Mouse (Mus musculus): Measurements from ENCODE around the gene Pgam2. TPM values are rescaled to one million over a fixed set of nuclear protein-coding genes. Genes with fewer than 3 reads are reported as not detected.

Pgam2 gene
- 11.1 and 38.2 TPM in 2 replicates for polyA plus RNA-seq (2012; rRNA removed)

- TF ChIP-seq POLR2A (IDR thresholded peaks at IDR 0.05; ENCODE audit: control insufficient read depth, extremely low read depth, insufficient read depth, low read length, poor library complexity) (no peak), CTCF (IDR thresholded peaks at IDR 0.05; ENCODE audit: borderline replicate concordance, control insufficient read depth, extremely low read depth, insufficient read depth, low read length, poor library complexity) (no peak)
- WGBS, result 20% methylated on average over 8 of the region's 8 CpGs
- Histone ChIP-seq H3K27ac (ENCODE audit: control insufficient read depth, insufficient read depth, low read length) (no peak within 1 kb of the TSS), H3K36me3 (ENCODE audit: control insufficient read depth, insufficient read depth, low read length) (peaks cover 21% of the 10 kb centered on the region), H3K4me3 (ENCODE audit: control insufficient read depth, insufficient read depth, low read length) (no peak within 1 kb of the TSS), H3K4me1 (replicated peaks; ENCODE audit: control insufficient read depth, insufficient read depth, low read length) (peaks cover 14% of the 10 kb centered on the region), H3K27me3 (ENCODE audit: control insufficient read depth, insufficient read depth, low read length) (no peaks in the 10 kb centered on the region)
- DNase-seq, result no peak
Observed at GRCm38 (mm10) chr11:5803551-5803981, at the start of gene Pgam2. TSS of gene Pgam2 (minus strand) at chr11:5803733.

- TF ChIP-seq CTCF (IDR thresholded peaks at IDR 0.05; ENCODE audit: borderline replicate concordance, control insufficient read depth, extremely low read depth, insufficient read depth, low read length, poor library complexity) (no peak), POLR2A (IDR thresholded peaks at IDR 0.05; ENCODE audit: control insufficient read depth, extremely low read depth, insufficient read depth, low read length, poor library complexity) (no peak)
- no peak for DNase-seq
- H3K27me3 ChIP-seq (ENCODE audit: control insufficient read depth, insufficient read depth, low read length), result no peaks in the 10 kb centered on the region
- H3K36me3 ChIP-seq (ENCODE audit: control insufficient read depth, insufficient read depth, low read length), result no peaks in the 10 kb centered on the region
- peaks cover 37% of the 10 kb centered on the region for H3K4me1 ChIP-seq (replicated peaks; ENCODE audit: control insufficient read depth, insufficient read depth, low read length)
- H3K4me3 ChIP-seq (ENCODE audit: control insufficient read depth, insufficient read depth, low read length), result no peak overlapping the region
- H3K27ac ChIP-seq (ENCODE audit: control insufficient read depth, insufficient read depth, low read length), result peak overlapping the region; percentile 100
- WGBS, result 89% methylated on average over 1 of the region's 1 CpGs
Observed at GRCm38 (mm10) chr11:5852314-5852713, 48.8 kb upstream of the Pgam2 start.

- Histone ChIP-seq H3K27ac (ENCODE audit: control insufficient read depth, insufficient read depth, low read length) (peak overlapping the region; percentile 100), H3K36me3 (ENCODE audit: control insufficient read depth, insufficient read depth, low read length) (no peaks in the 10 kb centered on the region), H3K4me1 (replicated peaks; ENCODE audit: control insufficient read depth, insufficient read depth, low read length) (peaks cover 39% of the 10 kb centered on the region), H3K27me3 (ENCODE audit: control insufficient read depth, insufficient read depth, low read length) (no peaks in the 10 kb centered on the region), H3K4me3 (ENCODE audit: control insufficient read depth, insufficient read depth, low read length) (no peak overlapping the region)
- DNase-seq, result peak; percentile 53
- TF ChIP-seq POLR2A (IDR thresholded peaks at IDR 0.05; ENCODE audit: control insufficient read depth, extremely low read depth, insufficient read depth, low read length, poor library complexity) (no peak), CTCF (IDR thresholded peaks at IDR 0.05; ENCODE audit: borderline replicate concordance, control insufficient read depth, extremely low read depth, insufficient read depth, low read length, poor library complexity) (no peak)
- WGBS, result 37% methylated on average over 4 of the region's 4 CpGs
Observed at GRCm38 (mm10) chr11:5851021-5851736, 47.6 kb upstream of the Pgam2 start.

- WGBS, result 57% methylated on average over 5 of the region's 5 CpGs
- H3K36me3 ChIP-seq (ENCODE audit: control insufficient read depth, insufficient read depth, low read length), result no peaks in the 10 kb centered on the region
- peaks cover 39% of the 10 kb centered on the region for H3K4me1 ChIP-seq (replicated peaks; ENCODE audit: control insufficient read depth, insufficient read depth, low read length)
- peak overlapping the region; percentile 100; the same call in 1 of the 2 replicates for H3K27ac ChIP-seq (ENCODE audit: control insufficient read depth, insufficient read depth, low read length)
- no peaks in the 10 kb centered on the region for H3K27me3 ChIP-seq (ENCODE audit: control insufficient read depth, insufficient read depth, low read length)
- peak; percentile 26 for DNase-seq
- TF ChIP-seq CTCF (IDR thresholded peaks at IDR 0.05; ENCODE audit: borderline replicate concordance, control insufficient read depth, extremely low read depth, insufficient read depth, low read length, poor library complexity) (no peak), POLR2A (IDR thresholded peaks at IDR 0.05; ENCODE audit: control insufficient read depth, extremely low read depth, insufficient read depth, low read length, poor library complexity) (no peak)
- H3K4me3 ChIP-seq (ENCODE audit: control insufficient read depth, insufficient read depth, low read length), result no peak overlapping the region
Observed at GRCm38 (mm10) chr11:5850452-5850851, 46.9 kb upstream of the Pgam2 start.

GRCm38 (mm10) chr11:5849316-5849715 is 45.8 kb upstream of the Pgam2 start:
- no peak overlapping the region for H3K4me3 ChIP-seq (ENCODE audit: control insufficient read depth, insufficient read depth, low read length)
- peaks cover 39% of the 10 kb centered on the region for H3K4me1 ChIP-seq (replicated peaks; ENCODE audit: control insufficient read depth, insufficient read depth, low read length)
- no peak overlapping the region for H3K27ac ChIP-seq (ENCODE audit: control insufficient read depth, insufficient read depth, low read length)
- no peaks in the 10 kb centered on the region for H3K36me3 ChIP-seq (ENCODE audit: control insufficient read depth, insufficient read depth, low read length)
- H3K27me3 ChIP-seq (ENCODE audit: control insufficient read depth, insufficient read depth, low read length), result no peaks in the 10 kb centered on the region
- DNase-seq, result no peak
- 75% methylated on average over 2 of the region's 2 CpGs for WGBS
- no peak for TF ChIP-seq CTCF (IDR thresholded peaks at IDR 0.05; ENCODE audit: borderline replicate concordance, control insufficient read depth, extremely low read depth, insufficient read depth, low read length, poor library complexity)
- TF ChIP-seq POLR2A (IDR thresholded peaks at IDR 0.05; ENCODE audit: control insufficient read depth, extremely low read depth, insufficient read depth, low read length, poor library complexity), result no peak

- TF ChIP-seq CTCF (IDR thresholded peaks at IDR 0.05; ENCODE audit: borderline replicate concordance, control insufficient read depth, extremely low read depth, insufficient read depth, low read length, poor library complexity), result no peak
- TF ChIP-seq POLR2A (IDR thresholded peaks at IDR 0.05; ENCODE audit: control insufficient read depth, extremely low read depth, insufficient read depth, low read length, poor library complexity), result no peak
- Histone ChIP-seq H3K27me3 (ENCODE audit: control insufficient read depth, insufficient read depth, low read length) (no peaks in the 10 kb centered on the region), H3K4me1 (replicated peaks; ENCODE audit: control insufficient read depth, insufficient read depth, low read length) (peaks cover 39% of the 10 kb centered on the region), H3K4me3 (ENCODE audit: control insufficient read depth, insufficient read depth, low read length) (no peak overlapping the region), H3K27ac (ENCODE audit: control insufficient read depth, insufficient read depth, low read length) (no peak overlapping the region), H3K36me3 (ENCODE audit: control insufficient read depth, insufficient read depth, low read length) (no peaks in the 10 kb centered on the region)
- 64% methylated on average over 6 of the region's 6 CpGs for WGBS
- DNase-seq, result no peak
Observed at GRCm38 (mm10) chr11:5848741-5849140, 45.2 kb upstream of the Pgam2 start.
